Comparison of ENCODE assay signal across 16 mouse cellular contexts in genomic region chr6:103519596-103519995, GRCm38 (mm10). TPM values are rescaled to one million over a fixed set of nuclear protein-coding genes. Genes with fewer than 3 reads are reported as not detected.
"Had no signal": no experiment of that assay in that cellular context is flagged by ENCODE, and none has a peak within 500 bp of the region (broad histone marks: within the 10 kb centered on the region; RNA-seq: fewer than 3 reads in every experiment).

No protein-coding gene starts in this region.

- H3K4me3 ChIP-seq: layer of hippocampus, adult 2 months; liver, embryonic 13.5 days; stomach, embryonic 15.5 days had no signal

- DNase-seq: kidney, adult 9 months; kidney, postnatal 25 days; layer of hippocampus, adult 9-11 months; liver, embryonic 13.5 days; lung, adult 2 months; lung, postnatal 14 days; lung, postnatal 4 days; midbrain, embryonic 14.5 days; right cerebral cortex, postnatal 25 days; spleen, adult 18-20 months; thymus, postnatal 25 days had no signal

- H3K4me2 ChIP-seq: liver, embryonic 13.5 days; midbrain, embryonic 11.5 days; stomach, embryonic 15.5 days had no signal

- H3K9me3 ChIP-seq: liver, embryonic 13.5 days; stomach, embryonic 15.5 days had no signal

- H3K36me3 ChIP-seq: liver, embryonic 13.5 days; stomach, embryonic 15.5 days had no signal

- H3K27me3 ChIP-seq: liver, embryonic 13.5 days; stomach, embryonic 15.5 days had no signal

- H3K4me1 ChIP-seq: liver, embryonic 13.5 days; stomach, embryonic 15.5 days had no signal

- H3K27ac ChIP-seq: kidney, postnatal 0 days; layer of hippocampus, adult 2 months; liver, embryonic 13.5 days; stomach, embryonic 15.5 days had no signal

- H3K9ac ChIP-seq: liver, embryonic 13.5 days; stomach, embryonic 15.5 days had no signal

RNA-seq across cellular contexts. Expression of gene Chl1, which starts 9.2 kb away (rescaled TPM):
- polyA plus RNA-seq: liver, adult 2 months had no signal
